Mouse (Mus musculus) macrophage (primary cell): ENCODE measurements around the gene Heatr9. TPM values are rescaled to one million over a fixed set of nuclear protein-coding genes. Genes with fewer than 3 reads are reported as not detected.

Experiments
- H3K27ac ChIP-seq: fragments of 350-480 bp; formaldehyde crosslinking; 2 replicates; pipeline ENCODE4 v1.9.0; 2021
- H3K36me3 ChIP-seq: fragments of 350-480 bp; formaldehyde crosslinking; 2 replicates; pipeline ENCODE4 v1.9.0; 2021; ENCODE audit errors: inconsistent target
- H3K4me3 ChIP-seq: fragments of 350-480 bp; formaldehyde crosslinking; 2 replicates; pipeline ENCODE4 v1.9.0; 2021; ENCODE audit errors: inconsistent target
- H3K79me2 ChIP-seq: fragments of 350-480 bp; formaldehyde crosslinking; 2 replicates; pipeline ENCODE4 v1.9.0; 2021; ENCODE audit errors: inconsistent target
- WGBS: methylation state at CpG from one replicate; pipeline ENCODE4 v1.1.7; 2026; ENCODE audit warnings: inconsistent platforms; ENCODE audit not compliant: missing documents; 5-methylcytosine and 5-hydroxymethylcytosine counted together
- polyA plus RNA-seq: library from polyadenylated mRNA; stranded (reverse); fragments of 250-400 nt; gene quantifications from 3 replicates; pipeline ENCODE4 v1.2.4, GENCODE M21; 2018; ENCODE audit warnings: inconsistent platforms

The Heatr9 gene
- polyA plus RNA-seq, 1 experiment from 2014 or later = not detected

DNA sequence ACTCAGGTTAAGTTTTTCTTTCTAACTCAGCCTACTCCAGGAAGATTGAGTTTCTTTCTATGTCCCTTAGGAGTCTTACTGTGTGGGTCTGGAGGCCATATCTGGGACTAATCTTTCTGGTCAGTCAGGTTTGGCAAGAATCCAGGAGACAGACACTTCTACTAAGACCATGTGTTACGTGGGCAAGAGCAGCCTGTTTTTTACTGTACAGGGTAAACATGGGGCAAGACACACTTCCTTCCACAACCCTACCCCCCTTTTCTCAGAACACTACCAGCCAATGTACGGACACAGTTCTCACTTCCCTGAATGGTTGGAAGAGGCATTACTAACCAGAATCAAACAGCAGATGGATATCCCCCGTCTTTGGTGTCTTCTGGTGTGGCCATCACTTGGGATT, 22.2 kb upstream of the Heatr9 start:
- Histone ChIP-seq H3K27ac (no peak overlapping the region), H3K79me2 (no peaks in the 10 kb centered on the region), H3K4me3 (no peak overlapping the region), H3K36me3 (no peaks in the 10 kb centered on the region)
- WGBS = 9% methylated on average over 3 of the region's 3 CpGs

- no peaks in the 10 kb centered on the region for H3K36me3 ChIP-seq
- no peaks in the 10 kb centered on the region for H3K79me2 ChIP-seq
- peak overlapping the region; percentile 51 for H3K27ac ChIP-seq
- no peak overlapping the region for H3K4me3 ChIP-seq
- WGBS = 82% methylated on average over 3 of the region's 3 CpGs
Observed at GRCm38 (mm10) chr11:83541415-83541814, 19.4 kb upstream of the Heatr9 start.

DNA sequence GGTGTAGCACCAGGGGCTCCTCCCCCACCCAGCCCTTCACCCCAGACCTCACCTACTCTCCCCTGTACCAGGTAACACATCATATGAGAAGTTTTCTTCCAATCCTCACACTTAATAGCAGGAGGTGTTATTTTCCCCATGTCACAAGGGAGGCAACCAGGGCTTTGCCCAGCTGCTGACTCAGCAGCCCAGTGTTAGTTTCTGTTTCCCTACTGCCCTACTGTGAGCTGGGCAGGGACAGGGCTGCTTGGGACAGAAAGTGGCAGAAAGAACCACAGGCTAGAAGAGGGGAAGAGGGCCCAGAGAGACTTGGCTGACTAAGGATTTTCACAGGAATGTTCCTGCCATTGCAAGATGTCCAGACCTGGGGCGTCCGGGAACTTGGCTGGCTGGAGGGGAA, 19.0 kb upstream of the Heatr9 start:
- Histone ChIP-seq H3K36me3 (no peaks in the 10 kb centered on the region), H3K27ac (peak overlapping the region; percentile 51), H3K79me2 (no peaks in the 10 kb centered on the region), H3K4me3 (no peak overlapping the region)
- 23% methylated on average over 2 of the region's 2 CpGs for WGBS

GRCm38 (mm10) chr11:83538705-83539314, 16.8 kb upstream of the Heatr9 start:
- Histone ChIP-seq H3K36me3 (no peaks in the 10 kb centered on the region), H3K79me2 (no peaks in the 10 kb centered on the region), H3K4me3 (no peak overlapping the region), H3K27ac (no peak overlapping the region)
- 86% methylated on average over 3 of the region's 3 CpGs for WGBS

- Histone ChIP-seq H3K36me3 (no peaks in the 10 kb centered on the region), H3K4me3 (no peak overlapping the region), H3K79me2 (no peaks in the 10 kb centered on the region), H3K27ac (no peak overlapping the region)
- WGBS = 65% methylated on average over 3 of the region's 3 CpGs
Observed at GRCm38 (mm10) chr11:83536831-83537230, 14.9 kb upstream of the Heatr9 start.

GRCm38 (mm10) chr11:83534609-83535423, 12.8 kb upstream of the Heatr9 start:
- peak overlapping the region; percentile 21; the same call in 1 of the 2 replicates for H3K27ac ChIP-seq
- 44% methylated on average over 13 of the region's 13 CpGs for WGBS
- no peaks in the 10 kb centered on the region for H3K36me3 ChIP-seq
- H3K79me2 ChIP-seq = no peaks in the 10 kb centered on the region
- H3K4me3 ChIP-seq = no peak overlapping the region

DNA sequence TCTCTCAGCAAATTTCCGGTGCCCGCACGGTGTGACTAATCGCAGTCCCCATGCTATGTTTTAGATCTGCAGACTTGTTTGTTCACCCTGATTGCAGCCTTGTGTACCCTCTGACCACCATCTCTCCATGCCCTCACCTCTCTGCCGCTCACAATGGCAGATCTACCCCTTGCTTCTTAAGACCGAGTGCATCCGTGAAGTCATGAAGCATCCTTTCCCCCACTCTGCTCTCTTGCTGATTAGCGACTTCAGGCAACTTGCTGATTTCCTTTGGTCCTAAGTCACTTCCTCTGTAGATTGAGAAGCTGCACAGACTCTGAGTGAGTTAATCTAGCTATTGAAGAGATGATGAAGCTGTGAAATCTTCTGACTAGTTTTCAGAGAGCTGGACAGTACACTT, 12.2 kb upstream of the Heatr9 start:
- Histone ChIP-seq H3K4me3 (no peak overlapping the region), H3K79me2 (no peaks in the 10 kb centered on the region), H3K27ac (peak overlapping the region; percentile 21; the same call in 1 of the 2 replicates), H3K36me3 (no peaks in the 10 kb centered on the region)
- WGBS = 43% methylated on average over 8 of the region's 8 CpGs

DNA sequence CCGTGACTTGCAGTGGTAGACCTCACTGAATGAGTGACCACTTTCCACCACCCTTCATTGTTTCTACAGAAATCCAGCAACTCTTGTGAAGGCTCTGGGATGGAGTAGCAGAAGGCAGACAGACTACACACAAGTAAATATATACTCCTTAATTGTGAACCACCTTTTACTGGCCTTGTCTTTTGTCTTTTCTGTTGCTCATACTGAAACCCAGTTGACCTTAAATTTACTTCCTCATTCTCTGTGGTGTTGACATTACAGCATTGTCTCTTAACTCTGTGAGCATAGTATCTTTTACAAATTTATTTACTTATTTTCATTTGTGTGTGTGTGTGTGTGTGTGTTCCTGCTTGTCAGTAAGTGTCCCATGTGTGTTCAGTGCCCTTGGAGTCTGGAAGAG, 11.2 kb upstream of the Heatr9 start:
- Histone ChIP-seq H3K79me2 (no peaks in the 10 kb centered on the region), H3K27ac (no peak overlapping the region), H3K4me3 (no peak overlapping the region), H3K36me3 (no peaks in the 10 kb centered on the region)
- WGBS = 92% methylated on average over 1 of the region's 1 CpGs

GRCm38 (mm10) chr11:83530360-83530759, 8.4 kb upstream of the Heatr9 start, which contains the start of gene Ccl5:
Gene Ccl5, minus strand, starts transcription at chr11:83530518.
- no peaks in the 10 kb centered on the region for H3K36me3 ChIP-seq
- H3K27ac ChIP-seq = no peak within 1 kb of the TSS
- H3K79me2 ChIP-seq = no peaks in the 10 kb centered on the region
- 84% methylated on average over 4 of the region's 5 CpGs for WGBS
- H3K4me3 ChIP-seq = no peak within 1 kb of the TSS

- H3K4me3 ChIP-seq = no peak overlapping the region
- no peak overlapping the region for H3K27ac ChIP-seq
- 86% methylated on average over 12 of the region's 12 CpGs for WGBS
- H3K79me2 ChIP-seq = no peaks in the 10 kb centered on the region
- H3K36me3 ChIP-seq = no peaks in the 10 kb centered on the region
Observed at GRCm38 (mm10) chr11:83529024-83529423, 7.0 kb upstream of the Heatr9 start.

DNA sequence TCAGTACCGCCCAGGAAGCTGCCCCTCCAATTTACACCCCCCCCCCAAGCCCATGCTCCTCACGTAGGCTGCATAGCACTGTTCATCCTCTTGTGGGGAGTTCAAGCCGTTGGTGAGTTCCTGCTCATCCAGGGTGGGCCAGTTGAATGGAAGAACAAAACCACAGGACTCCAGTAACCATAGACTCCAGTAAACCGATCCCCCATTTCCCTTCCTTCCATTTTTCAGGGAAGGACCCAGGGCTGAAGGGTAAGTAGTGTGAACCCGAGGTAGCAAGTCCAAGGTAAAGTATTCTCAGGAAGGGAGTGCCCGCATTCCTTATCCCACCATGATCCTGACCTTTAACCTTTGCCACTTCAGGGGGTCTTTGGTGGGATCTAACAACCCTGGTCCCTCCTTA, 3.6 kb downstream of the Heatr9 start:
- Histone ChIP-seq H3K36me3 (no peaks in the 10 kb centered on the region), H3K4me3 (no peak overlapping the region), H3K27ac (no peak overlapping the region), H3K79me2 (no peaks in the 10 kb centered on the region)
- 89% methylated on average over 5 of the region's 6 CpGs for WGBS

DNA sequence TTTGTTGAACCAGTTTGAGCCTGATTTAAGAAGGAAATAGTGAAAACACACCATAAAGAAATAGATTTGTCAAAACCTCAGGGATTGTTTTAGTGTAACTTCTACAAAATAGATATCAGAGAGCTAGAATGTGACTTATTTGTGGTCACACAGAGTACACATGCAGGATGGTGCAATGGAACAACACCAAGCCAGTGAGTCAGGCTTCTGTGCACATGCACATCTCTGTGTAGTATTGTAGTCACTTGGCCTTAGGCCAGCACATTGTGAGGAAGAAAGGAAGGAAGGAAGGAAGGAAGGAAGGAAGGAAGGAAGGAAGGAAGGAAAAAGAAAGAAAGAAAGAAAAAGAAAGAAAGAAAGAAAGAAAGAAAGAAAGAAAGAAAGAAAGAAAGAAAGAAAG, 4.8 kb downstream of the Heatr9 start:
- Histone ChIP-seq H3K79me2 (no peaks in the 10 kb centered on the region), H3K27ac (no peak overlapping the region), H3K36me3 (no peaks in the 10 kb centered on the region), H3K4me3 (no peak overlapping the region)

GRCm38 (mm10) chr11:83509521-83509920, 12.5 kb downstream of the Heatr9 start:
- H3K36me3 ChIP-seq = peaks cover 10% of the 10 kb centered on the region; the same call in 1 of the 2 replicates
- no peaks in the 10 kb centered on the region for H3K79me2 ChIP-seq
- H3K27ac ChIP-seq = no peak overlapping the region
- no peak overlapping the region for H3K4me3 ChIP-seq

- no peak overlapping the region for H3K4me3 ChIP-seq
- no peaks in the 10 kb centered on the region for H3K79me2 ChIP-seq
- no peak overlapping the region for H3K27ac ChIP-seq
- H3K36me3 ChIP-seq = peaks cover 38% of the 10 kb centered on the region
- WGBS = 98% methylated on average over 3 of the region's 5 CpGs
Observed at GRCm38 (mm10) chr11:83504308-83504707, 17.7 kb downstream of the Heatr9 start.

- no peak overlapping the region for H3K27ac ChIP-seq
- peaks cover 5% of the 10 kb centered on the region; the same call in 1 of the 2 replicates for H3K36me3 ChIP-seq
- H3K79me2 ChIP-seq = no peaks in the 10 kb centered on the region
- H3K4me3 ChIP-seq = no peak overlapping the region
- WGBS = 100% methylated on average over 2 of the region's 2 CpGs
Observed at GRCm38 (mm10) chr11:83495571-83495970, 26.4 kb downstream of the Heatr9 start.
